Mouse (Mus musculus): ENCODE data around the gene Carns1. TPM values are rescaled to one million over a fixed set of nuclear protein-coding genes. Genes with fewer than 3 reads are reported as not detected.
A peak's percentile ranks its signal among the peaks of the same experiment; 100 is the strongest.
"Not testable (repeated sequence)": the region's sequence is repeated elsewhere in the genome, so short reads cannot be mapped to it uniquely, and the experiment has no call there.

Gene Carns1
- polyA plus RNA-seq, 1 experiment, result 21.4 TPM

DNA sequence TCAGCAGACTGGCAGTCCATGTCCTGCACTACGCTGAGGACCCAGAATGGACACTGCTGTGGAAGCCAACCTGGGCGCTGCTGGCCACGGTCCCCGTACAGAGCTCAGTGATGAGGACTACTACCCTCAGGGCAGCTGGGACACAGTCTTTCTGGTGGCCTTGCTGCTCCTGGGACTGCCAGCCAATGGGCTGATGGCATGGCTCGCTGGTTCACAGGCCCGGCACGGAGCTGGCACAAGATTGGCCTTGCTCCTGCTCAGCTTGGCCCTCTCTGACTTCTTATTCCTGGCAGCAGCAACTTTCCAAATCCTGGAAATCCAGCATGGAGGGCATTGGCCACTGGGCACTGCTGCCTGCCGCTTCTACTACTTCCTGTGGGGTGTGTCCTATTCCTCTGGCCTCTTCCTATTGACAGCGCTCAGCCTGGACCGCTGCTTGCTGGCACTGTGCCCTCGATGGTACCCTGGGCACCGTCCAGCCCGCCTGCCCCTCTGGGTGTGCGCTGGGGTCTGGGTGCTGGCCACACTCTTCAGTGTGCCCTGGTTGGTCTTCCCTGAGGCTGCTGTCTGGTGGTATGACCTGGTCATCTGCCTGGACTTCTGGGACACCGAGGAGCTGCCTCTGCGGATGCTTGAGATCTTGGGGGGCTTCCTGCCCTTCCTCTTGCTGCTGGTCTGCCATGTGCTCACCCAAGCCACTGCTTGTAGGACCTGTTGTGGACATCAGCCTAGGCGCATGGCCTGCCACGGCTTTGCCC lies 32.7 kb downstream of the Carns1 start:
- H3K27ac ChIP-seq (ENCODE audit: insufficient read depth, low read length), result no peak overlapping the region
- H3K4me1 ChIP-seq (ENCODE audit: control insufficient read depth, insufficient read depth, low read length), result peaks cover 4% of the 10 kb centered on the region; the same call in 1 of the 2 replicates
- TF ChIP-seq CTCF (IDR thresholded peaks at IDR 0.05; ENCODE audit: extremely low read depth, insufficient read depth, low read length), result no peak
- TF ChIP-seq POLR2A (IDR thresholded peaks at IDR 0.05; ENCODE audit: extremely low read depth, insufficient read depth, low read length), result no peak
- H3K4me3 ChIP-seq (ENCODE audit: insufficient read depth, low read length), result no peak overlapping the region

DNA sequence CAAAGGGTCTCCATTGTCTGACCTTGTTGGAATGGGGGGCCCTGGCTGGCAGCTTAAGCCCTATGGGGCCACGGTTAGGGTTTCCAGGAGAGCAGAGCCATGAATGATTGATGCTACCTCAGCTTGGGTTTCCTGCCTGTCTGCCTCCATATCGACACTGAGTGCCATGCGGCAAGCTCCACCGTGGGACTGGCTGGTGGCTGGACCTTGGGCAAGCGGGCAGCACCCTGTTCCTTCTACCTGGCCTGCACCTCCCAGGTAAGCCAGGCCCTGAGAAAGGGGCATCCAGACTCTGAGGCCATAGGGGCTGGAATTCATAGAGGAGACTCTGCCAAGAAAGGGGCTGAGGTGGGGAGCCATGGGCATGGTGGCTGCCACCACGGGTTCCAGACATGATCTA lies 35.1 kb downstream of the Carns1 start:
- TF ChIP-seq POLR2A (IDR thresholded peaks at IDR 0.05; ENCODE audit: extremely low read depth, insufficient read depth, low read length) (no peak), CTCF (IDR thresholded peaks at IDR 0.05; ENCODE audit: extremely low read depth, insufficient read depth, low read length) (no peak)
- H3K4me3 ChIP-seq (ENCODE audit: insufficient read depth, low read length), result no peak overlapping the region
- no peak overlapping the region for H3K27ac ChIP-seq (ENCODE audit: insufficient read depth, low read length)
- peaks cover 1% of the 10 kb centered on the region; the same call in 1 of the 2 replicates for H3K4me1 ChIP-seq (ENCODE audit: control insufficient read depth, insufficient read depth, low read length)

DNA sequence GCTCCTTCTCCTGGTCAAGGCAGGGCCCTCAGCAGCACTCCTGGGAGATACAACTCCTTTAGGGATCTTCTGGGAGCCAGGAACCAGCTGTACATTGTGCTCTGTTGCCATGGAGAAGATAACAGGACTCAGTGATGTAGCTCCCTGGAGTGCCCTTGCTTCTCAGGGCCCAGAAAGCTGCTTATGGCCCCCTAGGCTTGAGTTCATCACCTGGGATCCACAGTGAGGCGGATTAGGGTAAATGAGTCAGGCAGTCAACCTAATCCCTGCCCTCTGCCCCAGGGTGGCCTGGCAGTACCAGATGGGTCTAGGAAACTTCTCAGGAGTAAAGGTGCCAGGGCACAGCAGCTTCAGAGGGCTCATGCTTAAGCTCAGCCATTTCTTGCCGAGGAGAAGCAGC lies 35.8 kb downstream of the Carns1 start, which contains the start of gene Gpr152:
Gene Gpr152, plus strand, starts transcription at position 342 of the 400 bp plus-strand sequence.
- no peak within 1 kb of the TSS for H3K27ac ChIP-seq (ENCODE audit: insufficient read depth, low read length)
- no peak for TF ChIP-seq POLR2A (IDR thresholded peaks at IDR 0.05; ENCODE audit: extremely low read depth, insufficient read depth, low read length)
- no peak for TF ChIP-seq CTCF (IDR thresholded peaks at IDR 0.05; ENCODE audit: extremely low read depth, insufficient read depth, low read length)
- no peak within 1 kb of the TSS for H3K4me3 ChIP-seq (ENCODE audit: insufficient read depth, low read length)
- H3K4me1 ChIP-seq (ENCODE audit: control insufficient read depth, insufficient read depth, low read length), result peaks cover 1% of the 10 kb centered on the region; the same call in 1 of the 2 replicates

DNA sequence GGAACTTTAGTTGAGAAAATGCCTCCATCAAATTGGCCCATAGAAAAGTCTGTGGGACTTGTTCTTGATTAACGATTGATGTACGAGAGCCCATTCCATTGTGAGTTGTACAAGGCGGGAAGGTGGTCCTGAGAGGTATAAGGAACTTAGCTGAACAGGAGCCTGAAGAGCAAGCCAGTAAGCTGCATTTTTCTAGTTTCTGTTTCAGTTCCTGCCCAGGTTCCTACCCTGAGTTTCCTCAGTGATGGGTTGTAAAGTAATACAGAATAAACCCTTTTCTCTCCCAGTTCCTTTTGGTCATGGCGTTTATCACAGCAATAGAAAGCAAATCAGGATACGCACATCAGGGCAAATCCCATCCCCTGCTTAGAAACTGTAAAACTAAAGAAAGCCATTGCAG lies 37.4 kb downstream of the Carns1 start:
- peaks cover 1% of the 10 kb centered on the region; the same call in 1 of the 2 replicates for H3K4me1 ChIP-seq (ENCODE audit: control insufficient read depth, insufficient read depth, low read length)
- H3K4me3 ChIP-seq (ENCODE audit: insufficient read depth, low read length), result no peak overlapping the region
- TF ChIP-seq POLR2A (IDR thresholded peaks at IDR 0.05; ENCODE audit: extremely low read depth, insufficient read depth, low read length), result no peak
- TF ChIP-seq CTCF (IDR thresholded peaks at IDR 0.05; ENCODE audit: extremely low read depth, insufficient read depth, low read length), result no peak
- H3K27ac ChIP-seq (ENCODE audit: insufficient read depth, low read length), result no peak overlapping the region

DNA sequence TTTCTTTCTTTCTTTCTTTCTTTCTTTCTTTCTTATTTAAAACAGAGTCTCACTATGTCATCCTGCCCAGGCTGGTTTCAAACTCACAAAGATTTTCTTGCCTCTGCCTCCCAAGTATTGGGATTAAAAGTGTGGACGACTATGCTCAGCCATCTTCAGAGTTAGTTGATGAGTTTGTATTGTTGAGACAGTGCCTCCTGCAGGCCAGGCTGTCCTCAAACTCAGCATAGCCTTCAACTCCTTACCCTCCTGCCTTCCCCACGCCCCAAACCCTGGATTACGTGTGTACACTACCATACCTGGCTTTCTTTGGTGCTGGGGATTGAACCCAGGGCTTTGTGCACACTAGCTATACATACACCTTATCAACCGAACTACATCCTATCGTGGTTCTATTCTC lies 38.8 kb downstream of the Carns1 start:
- no peak overlapping the region for H3K27ac ChIP-seq (ENCODE audit: insufficient read depth, low read length)
- TF ChIP-seq CTCF (IDR thresholded peaks at IDR 0.05; ENCODE audit: extremely low read depth, insufficient read depth, low read length), result no peak
- no peak for TF ChIP-seq POLR2A (IDR thresholded peaks at IDR 0.05; ENCODE audit: extremely low read depth, insufficient read depth, low read length)
- H3K4me1 ChIP-seq (ENCODE audit: control insufficient read depth, insufficient read depth, low read length), result peaks cover 1% of the 10 kb centered on the region; the same call in 1 of the 2 replicates
- no peak overlapping the region for H3K4me3 ChIP-seq (ENCODE audit: insufficient read depth, low read length)

DNA sequence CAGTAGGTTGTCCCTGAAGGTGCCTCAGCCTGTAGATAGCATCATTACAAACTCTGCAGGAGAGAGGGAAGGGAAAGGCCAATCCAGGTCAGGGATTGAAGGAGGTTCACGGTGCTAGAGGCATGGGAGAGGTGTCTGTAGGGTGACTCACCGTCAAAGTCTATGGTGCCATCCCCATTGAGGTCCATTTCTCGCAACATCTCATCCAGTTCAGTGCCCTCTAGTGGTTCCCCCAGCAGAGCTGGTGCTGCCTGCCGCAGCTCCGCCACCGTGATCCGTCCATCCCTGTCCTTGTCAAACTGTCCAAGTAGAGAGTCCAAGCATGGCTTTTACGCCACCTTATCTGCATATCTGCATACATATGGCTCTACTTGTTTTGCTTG lies 39.3 kb downstream of the Carns1 start:
- H3K27ac ChIP-seq (ENCODE audit: insufficient read depth, low read length); H3K4me3 ChIP-seq (ENCODE audit: insufficient read depth, low read length); H3K4me1 ChIP-seq (ENCODE audit: control insufficient read depth, insufficient read depth, low read length): not testable (repeated sequence)
- 0 out of 2 replicates have a peak, but pooled peaks have one; percentile 19 for TF ChIP-seq CTCF (IDR thresholded peaks at IDR 0.05; ENCODE audit: extremely low read depth, insufficient read depth, low read length)

DNA sequence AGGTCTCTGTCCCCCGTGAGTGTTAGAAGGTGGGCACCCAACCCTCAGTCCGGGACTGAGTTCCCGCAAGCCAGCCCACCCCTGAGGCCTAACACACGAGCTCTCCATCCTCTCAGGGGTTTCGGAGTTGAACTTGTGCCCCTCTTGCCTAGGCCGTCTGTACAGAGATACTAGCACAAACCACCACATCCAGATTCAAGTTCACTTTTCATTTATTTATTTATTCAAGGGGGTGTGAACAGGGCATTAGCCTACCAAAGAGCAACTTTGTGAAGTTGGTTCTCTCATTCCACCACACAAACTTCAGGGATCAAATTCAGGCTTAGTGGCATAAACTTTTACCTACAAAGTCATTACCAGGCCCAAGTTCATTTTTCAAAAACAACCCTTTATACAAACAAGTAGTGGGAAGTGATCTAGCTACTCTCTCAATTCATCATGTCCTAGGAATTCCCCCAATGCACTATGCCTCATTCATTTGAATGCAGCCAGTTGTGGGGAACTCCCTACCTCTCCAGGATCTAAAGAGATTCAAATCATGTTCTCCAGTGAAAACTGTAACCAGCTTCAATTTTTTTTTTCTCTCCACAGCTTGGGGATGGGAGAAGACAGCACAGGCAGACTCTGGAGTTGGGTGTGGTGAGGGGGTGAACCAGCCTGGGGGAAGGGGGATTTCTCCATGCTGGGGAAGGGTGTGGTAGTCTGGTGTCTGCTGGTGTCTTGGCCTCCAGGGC lies 39.9 kb downstream of the Carns1 start:
- not testable (repeated sequence) for H3K4me1 ChIP-seq (ENCODE audit: control insufficient read depth, insufficient read depth, low read length); H3K4me3 ChIP-seq (ENCODE audit: insufficient read depth, low read length); H3K27ac ChIP-seq (ENCODE audit: insufficient read depth, low read length)

DNA sequence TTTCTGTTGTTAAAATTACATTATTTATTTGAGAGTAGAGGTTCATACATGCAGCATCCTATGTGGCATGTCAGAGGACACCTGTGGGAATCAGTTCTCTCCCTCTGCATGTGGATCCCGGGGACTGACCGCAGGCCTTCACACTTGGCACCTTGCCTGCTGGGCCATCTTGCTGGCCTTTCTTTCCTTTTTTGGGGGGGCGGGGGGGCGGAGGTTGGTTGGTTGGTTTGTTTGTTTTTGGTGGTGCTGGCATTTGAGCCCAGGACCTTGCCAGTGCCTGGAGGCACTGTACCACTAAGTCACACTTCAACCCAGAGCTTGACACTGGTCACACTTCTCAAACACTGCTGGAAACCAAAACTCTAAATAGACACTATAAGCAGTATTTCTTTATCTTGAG lies 40.9 kb downstream of the Carns1 start:
- H3K27ac ChIP-seq (ENCODE audit: insufficient read depth, low read length), result no peak overlapping the region
- H3K4me1 ChIP-seq (ENCODE audit: control insufficient read depth, insufficient read depth, low read length), result peaks cover 1% of the 10 kb centered on the region; the same call in 1 of the 2 replicates
- no peak overlapping the region for H3K4me3 ChIP-seq (ENCODE audit: insufficient read depth, low read length)
- TF ChIP-seq POLR2A (IDR thresholded peaks at IDR 0.05; ENCODE audit: extremely low read depth, insufficient read depth, low read length) (no peak), CTCF (IDR thresholded peaks at IDR 0.05; ENCODE audit: extremely low read depth, insufficient read depth, low read length) (no peak)

DNA sequence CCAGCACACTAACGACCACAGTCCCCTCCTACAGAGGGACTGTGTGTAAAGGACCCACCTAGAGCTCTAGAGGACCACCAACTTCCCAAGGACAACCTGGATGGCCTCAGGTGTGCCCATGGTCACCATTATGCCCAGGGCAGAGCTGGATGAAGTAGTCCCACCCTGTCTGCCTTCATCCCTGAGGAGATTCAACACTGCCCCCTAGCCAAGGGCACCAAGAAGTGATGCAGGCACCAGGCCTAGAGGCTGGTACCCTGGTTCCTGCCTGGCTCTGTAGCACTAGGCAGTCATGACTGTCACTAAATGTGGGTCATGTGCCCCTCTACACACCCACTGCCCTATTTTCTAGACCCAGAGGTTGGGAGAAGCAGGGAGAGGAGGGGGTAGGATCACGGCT lies 43.5 kb downstream of the Carns1 start:
- Histone ChIP-seq H3K4me3 (ENCODE audit: insufficient read depth, low read length) (no peak overlapping the region), H3K4me1 (ENCODE audit: control insufficient read depth, insufficient read depth, low read length) (peaks cover 1% of the 10 kb centered on the region; the same call in 1 of the 2 replicates), H3K27ac (ENCODE audit: insufficient read depth, low read length) (no peak overlapping the region)
- peak; percentile 24; the same call in 1 of the 2 replicates for TF ChIP-seq CTCF (IDR thresholded peaks at IDR 0.05; ENCODE audit: extremely low read depth, insufficient read depth, low read length)
- no peak for TF ChIP-seq POLR2A (IDR thresholded peaks at IDR 0.05; ENCODE audit: extremely low read depth, insufficient read depth, low read length)

DNA sequence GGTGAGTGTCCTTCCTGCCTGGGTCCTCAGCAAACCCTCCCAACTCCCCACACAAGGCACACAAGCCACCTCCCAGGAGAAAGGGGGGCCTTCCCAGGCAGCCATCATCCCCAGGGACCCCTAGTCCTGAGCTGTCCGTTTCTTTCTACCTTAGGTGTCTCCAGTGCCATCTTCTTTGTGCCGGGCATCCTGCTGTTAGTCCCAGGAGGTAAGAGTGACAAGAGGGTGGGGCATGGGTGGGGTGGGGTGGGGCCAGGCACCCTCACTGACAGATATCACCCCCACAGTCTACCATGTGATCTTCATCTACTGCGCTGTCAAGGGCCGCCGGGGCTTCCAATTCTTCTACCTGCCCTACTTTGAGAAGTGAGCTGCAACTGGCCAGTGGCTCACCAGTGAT lies 44.2 kb downstream of the Carns1 start:
- no peak overlapping the region for H3K4me3 ChIP-seq (ENCODE audit: insufficient read depth, low read length)
- no peak for TF ChIP-seq POLR2A (IDR thresholded peaks at IDR 0.05; ENCODE audit: extremely low read depth, insufficient read depth, low read length)
- TF ChIP-seq CTCF (IDR thresholded peaks at IDR 0.05; ENCODE audit: extremely low read depth, insufficient read depth, low read length), result no peak
- H3K4me1 ChIP-seq (ENCODE audit: control insufficient read depth, insufficient read depth, low read length), result peaks cover 1% of the 10 kb centered on the region; the same call in 1 of the 2 replicates

More for the DNA sequence above, 44.2 kb downstream of the Carns1 start:
- no peak overlapping the region for H3K27ac ChIP-seq (ENCODE audit: insufficient read depth, low read length)
